Comparison of ENCODE assay signal across 24 mouse cellular contexts in genomic region chr12:86155176-86155575, GRCm38 (mm10).
"Had no signal": no experiment of that assay in that cellular context is flagged by ENCODE, and none has a peak within 500 bp of the region (broad histone marks: within the 10 kb centered on the region; RNA-seq: fewer than 3 reads in every experiment).

No protein-coding gene starts in this region.

- H3K9me3 ChIP-seq: liver, embryonic 12.5 days; liver, embryonic 15.5 days; lung, embryonic 15.5 days; neural tube, embryonic 13.5 days had no signal

- ATAC-seq: inflammation-experienced regulatory T-cells, adult 6 months; intestine, embryonic 16.5 days; liver, embryonic 12.5 days; midbrain, embryonic 13.5 days; midbrain, embryonic 16.5 days had no signal

- H3K27ac ChIP-seq: kidney, postnatal 0 days; liver, embryonic 12.5 days; liver, embryonic 15.5 days; lung, embryonic 15.5 days; midbrain, embryonic 10.5 days; midbrain, embryonic 13.5 days; neural tube, embryonic 13.5 days; stomach, postnatal 0 days had no signal

- H3K9ac ChIP-seq: liver, embryonic 12.5 days; liver, embryonic 15.5 days; lung, embryonic 15.5 days; midbrain, embryonic 13.5 days; neural tube, embryonic 13.5 days had no signal

- H3K4me3 ChIP-seq: liver, embryonic 12.5 days; liver, embryonic 15.5 days; lung, embryonic 15.5 days; megakaryocyte, embryonic 14.5 days; midbrain, embryonic 10.5 days; midbrain, embryonic 13.5 days; myocyte; neural tube, embryonic 13.5 days had no signal

- H3K4me1 ChIP-seq: liver, embryonic 15.5 days; megakaryocyte, embryonic 14.5 days had no signal

- H3K36me3 ChIP-seq: liver, embryonic 12.5 days; liver, embryonic 15.5 days; lung, embryonic 15.5 days; midbrain, embryonic 13.5 days had no signal

- DNase-seq: kidney, adult 2 months; kidney, postnatal 25 days; lung, adult 18-20 months; lung, postnatal 10 days; lung, postnatal 36 days; retina, postnatal 1 day; right cerebral cortex, postnatal 14 days; right cerebral cortex, postnatal 4 days; thymus, adult 2 months; thymus, postnatal 14 days; thymus, postnatal 4 days had no signal

- H3K4me2 ChIP-seq: liver, embryonic 12.5 days; liver, embryonic 15.5 days; lung, embryonic 15.5 days; midbrain, embryonic 13.5 days; neural tube, embryonic 13.5 days had no signal

- H3K27me3 ChIP-seq: liver, embryonic 12.5 days; liver, embryonic 15.5 days; lung, embryonic 15.5 days; neural tube, embryonic 13.5 days had no signal
